Mouse (Mus musculus) spleen, adult 2 months (tissue): ENCODE data around the gene Hace1.

Experiments
- CTCF ChIP-seq: fragments of 200-500 bp; IDR thresholded peaks from 2 replicates; pipeline ENCODE4 v1.5.1; 2011; ENCODE audit warnings: mild to moderate bottlenecking, inconsistent platforms; ENCODE audit not compliant: insufficient read depth, insufficient read length, insufficient replicate concordance; ENCODE audit errors: extremely low read depth
- POLR2A ChIP-seq: fragments of 200-500 bp; IDR thresholded peaks from 2 replicates; pipeline ENCODE4 v1.6.1; 2011; ENCODE audit warnings: low read depth, low read length, inconsistent platforms

GRCm38 (mm10) chr10:45694931-45695330, 117.3 kb downstream of the Hace1 start:
- no peak for TF ChIP-seq CTCF
- TF ChIP-seq POLR2A = no peak
